ENCODE assay signal across 20 mouse cellular contexts in the genomic region with DNA sequence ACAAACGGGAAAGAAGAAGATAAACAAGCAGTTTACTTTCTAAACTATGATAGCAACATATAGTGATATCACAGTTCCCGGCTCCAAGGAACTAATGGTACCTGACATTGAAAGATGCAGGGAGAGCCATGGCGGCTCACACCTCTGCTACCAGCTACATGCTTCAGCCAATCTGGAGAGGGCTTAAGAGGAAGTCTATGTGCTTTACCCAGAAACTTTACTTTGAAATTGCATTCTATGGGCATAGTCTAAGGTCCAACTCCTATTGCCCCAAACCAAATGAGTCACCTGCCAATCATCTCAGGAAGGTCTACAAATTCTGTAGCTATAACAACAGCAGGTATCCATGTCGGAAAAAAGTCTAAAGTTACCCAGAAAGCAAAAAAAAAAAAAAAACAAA.
"Had no signal": no experiment of that assay in that cellular context is flagged by ENCODE, and none has a peak within 500 bp of the region (broad histone marks: within the 10 kb centered on the region; RNA-seq: fewer than 3 reads in every experiment).

No protein-coding gene starts in this region.

- H3K36me3 ChIP-seq: liver, embryonic 15.5 days; lung, embryonic 15.5 days; midbrain, embryonic 15.5 days; neural tube, embryonic 12.5 days had no signal

- H3K27me3 ChIP-seq: liver, embryonic 15.5 days; lung, embryonic 15.5 days; megakaryocyte, embryonic 14.5 days; midbrain, embryonic 15.5 days; neural tube, embryonic 12.5 days had no signal

- H3K9ac ChIP-seq: liver, embryonic 15.5 days; liver, postnatal 0 days; lung, embryonic 15.5 days; midbrain, embryonic 15.5 days; neural tube, embryonic 12.5 days had no signal

- DNase-seq: liver, postnatal 0 days; lung, adult 2 months; lung, postnatal 14 days; lung, postnatal 36 days; retina, postnatal 1 day; right cerebral cortex, adult 18-20 months; right cerebral cortex, postnatal 25 days; right cerebral cortex, postnatal 4 days; spleen, adult 18-20 months; thymus, adult 18-20 months; thymus, postnatal 14 days; thymus, postnatal 36 days had no signal

- H3K4me1 ChIP-seq: liver, embryonic 15.5 days; megakaryocyte, embryonic 14.5 days had no signal

- H3K27ac ChIP-seq: liver, embryonic 15.5 days; lung, embryonic 15.5 days; macrophage; midbrain, embryonic 15.5 days; neural tube, embryonic 12.5 days had no signal

- H3K4me2 ChIP-seq: liver, embryonic 15.5 days; lung, embryonic 15.5 days; midbrain, embryonic 11.5 days; midbrain, embryonic 15.5 days; neural tube, embryonic 12.5 days had no signal

- H3K4me3 ChIP-seq: liver, embryonic 15.5 days; lung, embryonic 15.5 days; megakaryocyte, embryonic 14.5 days; midbrain, embryonic 15.5 days; neural tube, embryonic 12.5 days had no signal

- H3K9me3 ChIP-seq: liver, embryonic 15.5 days; lung, embryonic 15.5 days; midbrain, embryonic 15.5 days; neural tube, embryonic 12.5 days had no signal

- ATAC-seq: liver, postnatal 0 days; lung, postnatal 0 days; midbrain, embryonic 15.5 days had no signal
